Mouse (Mus musculus) megakaryocyte, embryonic 14.5 days (primary cell): ENCODE measurements at regions not wholly inside any gene's neighbourhood (a gene's known extent, or its start where the extent isn't known, plus 50 kb on each side); places are given as distances from the start of the nearest gene placed in this dataset.

ENCODE experiments used
- FLI1 ChIP-seq: IDR thresholded peaks from 2 replicates; pipeline ENCODE4 v1.6.1; 2012; ENCODE audit warnings: low read length, inconsistent platforms, mixed read lengths
- GATA1 ChIP-seq: IDR thresholded peaks from 3 replicates; pipeline ENCODE4 v1.6.1; 2012; ENCODE audit warnings: mixed read lengths, low read length, inconsistent platforms, borderline replicate concordance

- TF ChIP-seq GATA1 (no peak), FLI1 (no peak)
These were observed 180.3 kb upstream of the Ctbp2 start for GRCm38 (mm10) chr7:133304461-133304860.
